Mouse (Mus musculus): ENCODE results near the gene Kcnq1. TPM values are rescaled to one million over a fixed set of nuclear protein-coding genes. Genes with fewer than 3 reads are reported as not detected.

Kcnq1 gene
- polyA plus RNA-seq, 1 experiment from 2014 or later, result 0.73 TPM

GRCm38 (mm10) chr7:143286532-143287290 lies 180.5 kb downstream of the Kcnq1 start:
- no peak overlapping the region for H3K27ac ChIP-seq
- peaks cover 3% of the 10 kb centered on the region; the same call in 1 of the 2 replicates for H3K36me3 ChIP-seq
- no peak for ATAC-seq (ENCODE audit: insufficient number of reproducible peaks, insufficient read depth, low FRiP score, low TSS enrichment)
- no peak overlapping the region for H3K4me2 ChIP-seq (replicated peaks)
- WGBS, result 60% methylated on average over 8 of the region's 8 CpGs
- no peak overlapping the region for H3K4me3 ChIP-seq
- H3K9ac ChIP-seq, result no peak overlapping the region
- H3K27me3 ChIP-seq, result no peaks in the 10 kb centered on the region
- peaks cover 26% of the 10 kb centered on the region for H3K4me1 ChIP-seq
- no peaks in the 10 kb centered on the region for H3K9me3 ChIP-seq

GRCm38 (mm10) chr7:143288135-143288534 lies 182.0 kb downstream of the Kcnq1 start:
- Histone ChIP-seq H3K36me3 (no peaks in the 10 kb centered on the region), H3K4me2 (replicated peaks) (no peak overlapping the region), H3K27me3 (no peaks in the 10 kb centered on the region), H3K4me1 (peaks cover 29% of the 10 kb centered on the region), H3K27ac (no peak overlapping the region), H3K9me3 (no peaks in the 10 kb centered on the region), H3K9ac (no peak overlapping the region), H3K4me3 (no peak overlapping the region)
- ATAC-seq (ENCODE audit: insufficient number of reproducible peaks, insufficient read depth, low FRiP score, low TSS enrichment), result no peak
- WGBS, result 84% methylated on average over 7 of the region's 7 CpGs

GRCm38 (mm10) chr7:143289082-143289849 lies 183.1 kb downstream of the Kcnq1 start:
- Histone ChIP-seq H3K27ac (no peak overlapping the region), H3K27me3 (no peaks in the 10 kb centered on the region), H3K36me3 (no peaks in the 10 kb centered on the region), H3K4me1 (peaks cover 26% of the 10 kb centered on the region), H3K9ac (no peak overlapping the region), H3K4me3 (no peak overlapping the region), H3K9me3 (no peaks in the 10 kb centered on the region), H3K4me2 (replicated peaks) (no peak overlapping the region)
- WGBS, result 67% methylated on average over 3 of the region's 3 CpGs
- no peak for ATAC-seq (ENCODE audit: insufficient number of reproducible peaks, insufficient read depth, low FRiP score, low TSS enrichment)

GRCm38 (mm10) chr7:143294690-143295355 lies 188.7 kb downstream of the Kcnq1 start:
- ATAC-seq (ENCODE audit: insufficient number of reproducible peaks, insufficient read depth, low FRiP score, low TSS enrichment), result no peak
- Histone ChIP-seq H3K9ac (peak overlapping the region; percentile 51), H3K4me2 (replicated peaks) (peak overlapping the region; percentile 59), H3K36me3 (no peaks in the 10 kb centered on the region), H3K9me3 (peaks cover 7% of the 10 kb centered on the region; the same call in 1 of the 2 replicates), H3K27me3 (no peaks in the 10 kb centered on the region), H3K4me1 (peaks cover 12% of the 10 kb centered on the region), H3K27ac (peak overlapping the region; percentile 74), H3K4me3 (peak overlapping the region; percentile 53)
- 45% methylated on average over 20 of the region's 20 CpGs for WGBS

- peak overlapping the region; percentile 74 for H3K27ac ChIP-seq
- peaks cover 7% of the 10 kb centered on the region; the same call in 1 of the 2 replicates for H3K9me3 ChIP-seq
- H3K9ac ChIP-seq, result peak overlapping the region; percentile 51
- no peaks in the 10 kb centered on the region for H3K36me3 ChIP-seq
- peak overlapping the region; percentile 59 for H3K4me2 ChIP-seq (replicated peaks)
- 51% methylated on average over 47 of the region's 47 CpGs for WGBS
- H3K27me3 ChIP-seq, result no peaks in the 10 kb centered on the region
- no peak for ATAC-seq (ENCODE audit: insufficient number of reproducible peaks, insufficient read depth, low FRiP score, low TSS enrichment)
- peaks cover 18% of the 10 kb centered on the region for H3K4me1 ChIP-seq
- H3K4me3 ChIP-seq, result peak overlapping the region; percentile 53
Observed at GRCm38 (mm10) chr7:143295356-143296000, 189.3 kb downstream of the Kcnq1 start.

GRCm38 (mm10) chr7:143296001-143296379 lies 189.8 kb downstream of the Kcnq1 start:
- WGBS, result 42% methylated on average over 20 of the region's 20 CpGs

GRCm38 (mm10) chr7:143296384-143296801 lies 190.2 kb downstream of the Kcnq1 start:
- Histone ChIP-seq H3K4me2 (replicated peaks) (peak overlapping the region; percentile 59), H3K4me3 (peak overlapping the region; percentile 53), H3K27me3 (no peaks in the 10 kb centered on the region), H3K9me3 (peaks cover 7% of the 10 kb centered on the region; the same call in 1 of the 2 replicates), H3K4me1 (peaks cover 24% of the 10 kb centered on the region), H3K9ac (peak overlapping the region; percentile 51), H3K36me3 (no peaks in the 10 kb centered on the region), H3K27ac (peak overlapping the region; percentile 74)
- peak; percentile 91 for ATAC-seq (ENCODE audit: insufficient number of reproducible peaks, insufficient read depth, low FRiP score, low TSS enrichment)
- WGBS, result 51% methylated on average over 17 of the region's 17 CpGs

More at GRCm38 (mm10) chr7:143296001-143296379, 189.8 kb downstream of the Kcnq1 start:
- Histone ChIP-seq H3K36me3 (no peaks in the 10 kb centered on the region), H3K27ac (peak overlapping the region; percentile 74), H3K27me3 (no peaks in the 10 kb centered on the region), H3K4me2 (replicated peaks) (peak overlapping the region; percentile 59), H3K9me3 (peaks cover 7% of the 10 kb centered on the region; the same call in 1 of the 2 replicates), H3K4me1 (peaks cover 24% of the 10 kb centered on the region), H3K9ac (peak overlapping the region; percentile 51), H3K4me3 (peak overlapping the region; percentile 53)
- ATAC-seq (ENCODE audit: insufficient number of reproducible peaks, insufficient read depth, low FRiP score, low TSS enrichment), result no peak

- H3K27ac ChIP-seq, result peak overlapping the region; percentile 84
- no peaks in the 10 kb centered on the region for H3K27me3 ChIP-seq
- peaks cover 30% of the 10 kb centered on the region for H3K4me1 ChIP-seq
- no peak overlapping the region for H3K9ac ChIP-seq
- peak; percentile 58 for ATAC-seq (ENCODE audit: insufficient number of reproducible peaks, insufficient read depth, low FRiP score, low TSS enrichment)
- no peak overlapping the region; the same call in 1 of the 2 replicates for H3K4me2 ChIP-seq (replicated peaks)
- no peaks in the 10 kb centered on the region for H3K36me3 ChIP-seq
- WGBS, result 18% methylated on average over 7 of the region's 7 CpGs
- H3K9me3 ChIP-seq, result peaks cover 1% of the 10 kb centered on the region; the same call in 1 of the 2 replicates
- H3K4me3 ChIP-seq, result no peak overlapping the region
Observed at GRCm38 (mm10) chr7:143300037-143300436, 193.9 kb downstream of the Kcnq1 start.

GRCm38 (mm10) chr7:143300681-143301080 lies 194.5 kb downstream of the Kcnq1 start:
- no peak for ATAC-seq (ENCODE audit: insufficient number of reproducible peaks, insufficient read depth, low FRiP score, low TSS enrichment)
- WGBS, result 92% methylated on average over 3 of the region's 3 CpGs
- H3K9ac ChIP-seq, result no peak overlapping the region
- H3K36me3 ChIP-seq, result no peaks in the 10 kb centered on the region
- no peak overlapping the region for H3K4me2 ChIP-seq (replicated peaks)
- H3K27me3 ChIP-seq, result no peaks in the 10 kb centered on the region
- no peak overlapping the region for H3K4me3 ChIP-seq
- peak overlapping the region; percentile 84 for H3K27ac ChIP-seq
- H3K4me1 ChIP-seq, result peaks cover 36% of the 10 kb centered on the region
- H3K9me3 ChIP-seq, result no peaks in the 10 kb centered on the region; the same call in 1 of the 2 replicates

GRCm38 (mm10) chr7:143302156-143302555 lies 196.0 kb downstream of the Kcnq1 start:
- Histone ChIP-seq H3K27me3 (no peaks in the 10 kb centered on the region), H3K4me3 (no peak overlapping the region), H3K9ac (no peak overlapping the region), H3K4me2 (replicated peaks) (no peak overlapping the region), H3K9me3 (no peaks in the 10 kb centered on the region), H3K27ac (no peak overlapping the region), H3K4me1 (peaks cover 40% of the 10 kb centered on the region), H3K36me3 (no peaks in the 10 kb centered on the region)
- no peak for ATAC-seq (ENCODE audit: insufficient number of reproducible peaks, insufficient read depth, low FRiP score, low TSS enrichment)
- WGBS, result 88% methylated on average over 7 of the region's 7 CpGs

Measured in embryonic facial prominence, embryonic 12.5 days (tissue).